Mouse (Mus musculus) kidney, embryonic 14.5 days (tissue): ENCODE results near the gene Dusp15. TPM values are rescaled to one million over a fixed set of nuclear protein-coding genes. Genes with fewer than 3 reads are reported as not detected.
A peak's percentile ranks its signal among the peaks of the same experiment; 100 is the strongest.

Experiments
- ATAC-seq: fragments of 200-750 bp; cut with Nextera tagmentation; 2 replicates; pipeline ENCODE4 v1.8.0; 2017; ENCODE audit warnings: moderate number of reproducible peaks, mild to moderate bottlenecking, moderate TSS enrichment, moderate library complexity; ENCODE audit not compliant: low FRiP score, low TSS enrichment
- H3K27ac ChIP-seq: fragments of 300-500 bp; sonication (generic); 2 replicates; pipeline ENCODE4 v1.5.1; 2014; ENCODE audit warnings: low read depth, mild to moderate bottlenecking, low read length, moderate library complexity, mixed read lengths
- H3K27me3 ChIP-seq: fragments of 300-500 bp; sonication (generic); 2 replicates; pipeline ENCODE4 v1.6.1; 2014; ENCODE audit warnings: mild to moderate bottlenecking, low read length; ENCODE audit not compliant: control insufficient read depth, insufficient read depth
- H3K36me3 ChIP-seq: fragments of 300-500 bp; sonication (generic); 2 replicates; pipeline ENCODE4 v1.6.1; 2014; ENCODE audit warnings: low read length, mixed read lengths; ENCODE audit not compliant: control insufficient read depth, insufficient read depth
- H3K4me1 ChIP-seq: fragments of 300-500 bp; sonication (generic); 2 replicates; pipeline ENCODE4 v1.6.1; 2014; ENCODE audit warnings: low read length, mixed read lengths; ENCODE audit not compliant: control insufficient read depth, insufficient read depth
- H3K4me2 ChIP-seq: fragments of 300-500 bp; sonication (generic); replicated peaks from 2 replicates; pipeline ENCODE4 v1.6.1; 2014; ENCODE audit warnings: low read depth, mild to moderate bottlenecking, low read length
- H3K4me3 ChIP-seq: fragments of 300-500 bp; sonication (generic); 2 replicates; pipeline ENCODE4 v1.5.1; 2014; ENCODE audit warnings: mild to moderate bottlenecking, low read length
- H3K9ac ChIP-seq: fragments of 300-500 bp; sonication (generic); 2 replicates; pipeline ENCODE4 v1.6.1; 2014; ENCODE audit warnings: low read depth, mild to moderate bottlenecking, low read length, moderate library complexity
- H3K9me3 ChIP-seq: fragments of 300-500 bp; sonication (generic); 2 replicates; pipeline ENCODE4 v1.6.1; 2016; ENCODE audit warnings: low read length; ENCODE audit not compliant: control insufficient read depth
- WGBS: fragments of 180-500 bp; shearing (Covaris S2); extraction: QIAGEN DNeasy Blood & Tissue Kit; methylation state at CpG from one replicate; pipeline ENCODE4 v1.1.7; 2014; 5-methylcytosine and 5-hydroxymethylcytosine counted together
- polyA plus RNA-seq: library from polyadenylated mRNA; unstranded; fragments of >200 nt; fragmentation: Nextera tagmentation; extraction: Ambion mirVana; gene quantifications from 2 replicates; pipeline ENCODE4 v1.2.1, GENCODE M21; 2014

Gene Dusp15
- 2.3 and 2.5 TPM in 2 replicates for polyA plus RNA-seq

DNA sequence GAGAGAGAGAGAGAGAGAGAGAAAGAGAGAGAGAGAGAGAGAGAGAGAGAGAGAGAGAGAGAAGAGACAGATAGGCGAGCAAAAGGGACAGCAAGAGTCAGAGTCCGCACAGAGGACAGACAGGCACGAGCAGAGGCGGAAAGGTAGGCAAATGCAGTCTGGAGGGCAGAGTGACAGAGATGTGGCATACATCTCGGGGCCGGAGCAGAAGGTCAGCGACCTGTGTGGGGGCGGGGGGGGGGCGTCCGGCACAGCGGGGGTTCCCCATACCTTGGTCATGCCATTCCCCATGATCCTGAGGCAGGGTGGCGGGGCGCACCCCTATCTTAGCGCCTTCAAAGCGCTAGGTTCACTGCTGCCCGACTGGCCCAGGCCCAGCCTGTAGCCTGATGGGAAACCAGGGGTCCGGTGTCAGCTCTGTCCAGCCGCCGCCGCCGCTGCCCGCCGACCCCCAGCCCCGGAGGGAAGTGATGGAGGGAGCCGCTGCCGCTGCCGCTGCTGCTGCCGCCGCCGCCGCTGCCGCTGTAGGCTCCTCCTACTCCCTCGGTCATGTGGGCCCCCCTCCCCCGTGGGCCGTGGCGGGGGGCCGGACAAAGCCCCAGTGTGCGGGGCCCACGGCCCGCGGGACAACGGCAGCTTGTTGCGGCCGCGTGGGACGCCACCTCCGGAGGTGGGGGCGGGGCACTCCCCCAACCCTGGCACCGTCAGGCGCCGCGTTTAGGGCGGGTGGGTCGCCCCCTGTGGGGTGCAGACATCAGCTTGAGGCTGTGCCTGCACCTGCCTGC lies at the start of gene Dusp15:
TSS of gene Dusp15 (minus strand) at position 634 of the 785 bp plus-strand sequence.
- Histone ChIP-seq H3K4me2 (peak within 1 kb of the TSS; percentile 100), H3K4me3 (peak within 1 kb of the TSS; percentile 74), H3K4me1 (peaks cover 4% of the 10 kb centered on the region; the same call in 1 of the 2 replicates), H3K27me3 (peaks cover 28% of the 10 kb centered on the region), H3K9ac (peak within 1 kb of the TSS; percentile 66), H3K9me3 (no peaks in the 10 kb centered on the region), H3K27ac (no peak within 1 kb of the TSS), H3K36me3 (no peaks in the 10 kb centered on the region)
- under 1% methylated on average over 41 of the region's 54 CpGs for WGBS
- ATAC-seq = peak; percentile 56

DNA sequence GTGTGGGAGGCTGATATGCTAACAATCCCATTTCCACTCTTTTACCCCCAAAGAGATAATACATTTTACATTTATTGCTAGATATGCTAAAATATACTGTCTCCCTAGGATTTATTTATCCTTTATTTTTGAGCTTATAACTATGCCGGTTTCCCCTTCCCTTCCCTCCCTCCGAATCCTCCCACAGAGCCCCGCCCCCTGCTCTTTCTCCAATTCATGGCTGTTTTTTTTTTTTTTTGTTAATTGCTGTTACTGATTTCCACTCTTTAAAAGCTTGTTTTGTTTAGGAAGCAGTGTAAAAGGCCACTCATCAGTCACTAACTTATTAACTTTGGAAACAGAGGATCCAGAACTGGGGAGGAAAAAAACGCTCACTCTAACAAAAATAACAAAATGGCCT lies 45.5 kb upstream of the Dusp15 start:
- ATAC-seq = no peak
- Histone ChIP-seq H3K27me3 (no peaks in the 10 kb centered on the region), H3K4me1 (no peaks in the 10 kb centered on the region), H3K36me3 (no peaks in the 10 kb centered on the region), H3K4me3 (no peak overlapping the region), H3K9ac (no peak overlapping the region), H3K9me3 (no peaks in the 10 kb centered on the region), H3K27ac (no peak overlapping the region), H3K4me2 (no peak overlapping the region)
- WGBS = 45% methylated on average over 4 of the region's 4 CpGs

GRCm38 (mm10) chr2:152991529-152991928 lies 40.0 kb upstream of the Dusp15 start:
- H3K4me3 ChIP-seq = no peak overlapping the region
- ATAC-seq = no peak
- no peak overlapping the region for H3K9ac ChIP-seq
- no peak overlapping the region for H3K27ac ChIP-seq
- H3K36me3 ChIP-seq = no peaks in the 10 kb centered on the region
- no peaks in the 10 kb centered on the region for H3K9me3 ChIP-seq
- no peak overlapping the region for H3K4me2 ChIP-seq
- no peaks in the 10 kb centered on the region for H3K27me3 ChIP-seq
- 82% methylated on average over 9 of the region's 9 CpGs for WGBS
- H3K4me1 ChIP-seq = no peaks in the 10 kb centered on the region

DNA sequence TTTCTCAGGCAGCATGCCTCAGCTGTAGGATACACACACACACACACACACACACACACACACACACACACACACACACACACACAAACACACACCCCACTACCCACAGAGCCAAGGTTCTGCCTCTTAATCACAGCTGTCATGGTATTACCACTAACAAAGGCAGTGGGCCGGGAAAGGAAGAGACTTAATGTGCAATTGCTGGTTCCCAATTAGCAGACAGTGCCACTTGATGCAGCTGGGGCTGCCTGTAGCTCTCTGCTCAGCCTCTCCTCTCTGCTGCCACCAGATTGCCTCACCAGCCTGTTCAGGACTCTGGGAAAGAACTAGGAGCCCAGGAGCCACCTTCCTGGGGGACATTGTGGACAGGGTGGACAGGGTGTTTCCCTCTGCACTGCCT lies 34.1 kb upstream of the Dusp15 start:
- no peak overlapping the region for H3K4me3 ChIP-seq
- H3K27ac ChIP-seq = no peak overlapping the region
- H3K4me1 ChIP-seq = no peaks in the 10 kb centered on the region
- no peak for ATAC-seq
- no peak overlapping the region for H3K9ac ChIP-seq
- 17% methylated on average over 1 of the region's 1 CpGs for whole genome bisulfite sequencing
- no peak overlapping the region for H3K4me2 ChIP-seq
- H3K9me3 ChIP-seq = no peaks in the 10 kb centered on the region
- no peaks in the 10 kb centered on the region for H3K36me3 ChIP-seq
- no peaks in the 10 kb centered on the region for H3K27me3 ChIP-seq

- ATAC-seq = no peak
- H3K4me1 ChIP-seq = no peaks in the 10 kb centered on the region
- no peak overlapping the region for H3K9ac ChIP-seq
- H3K9me3 ChIP-seq = no peaks in the 10 kb centered on the region
- H3K27me3 ChIP-seq = no peaks in the 10 kb centered on the region
- no peak overlapping the region for H3K4me3 ChIP-seq
- no peak overlapping the region for H3K4me2 ChIP-seq
- 71% methylated on average over 3 of the region's 3 CpGs for WGBS
- no peak overlapping the region for H3K27ac ChIP-seq
- H3K36me3 ChIP-seq = no peaks in the 10 kb centered on the region
Observed at GRCm38 (mm10) chr2:152976991-152977390, 25.5 kb upstream of the Dusp15 start.

- peaks cover 3% of the 10 kb centered on the region; the same call in 1 of the 2 replicates for H3K4me1 ChIP-seq
- H3K27ac ChIP-seq = no peak overlapping the region
- H3K4me2 ChIP-seq = no peak overlapping the region
- no peaks in the 10 kb centered on the region for H3K27me3 ChIP-seq
- H3K36me3 ChIP-seq = no peaks in the 10 kb centered on the region
- no peak overlapping the region for H3K9ac ChIP-seq
- ATAC-seq = no peak
- H3K9me3 ChIP-seq = no peaks in the 10 kb centered on the region
- no peak overlapping the region for H3K4me3 ChIP-seq
- 70% methylated on average over 4 of the region's 4 CpGs for WGBS
Observed at GRCm38 (mm10) chr2:152965555-152965954, 14.1 kb upstream of the Dusp15 start.

DNA sequence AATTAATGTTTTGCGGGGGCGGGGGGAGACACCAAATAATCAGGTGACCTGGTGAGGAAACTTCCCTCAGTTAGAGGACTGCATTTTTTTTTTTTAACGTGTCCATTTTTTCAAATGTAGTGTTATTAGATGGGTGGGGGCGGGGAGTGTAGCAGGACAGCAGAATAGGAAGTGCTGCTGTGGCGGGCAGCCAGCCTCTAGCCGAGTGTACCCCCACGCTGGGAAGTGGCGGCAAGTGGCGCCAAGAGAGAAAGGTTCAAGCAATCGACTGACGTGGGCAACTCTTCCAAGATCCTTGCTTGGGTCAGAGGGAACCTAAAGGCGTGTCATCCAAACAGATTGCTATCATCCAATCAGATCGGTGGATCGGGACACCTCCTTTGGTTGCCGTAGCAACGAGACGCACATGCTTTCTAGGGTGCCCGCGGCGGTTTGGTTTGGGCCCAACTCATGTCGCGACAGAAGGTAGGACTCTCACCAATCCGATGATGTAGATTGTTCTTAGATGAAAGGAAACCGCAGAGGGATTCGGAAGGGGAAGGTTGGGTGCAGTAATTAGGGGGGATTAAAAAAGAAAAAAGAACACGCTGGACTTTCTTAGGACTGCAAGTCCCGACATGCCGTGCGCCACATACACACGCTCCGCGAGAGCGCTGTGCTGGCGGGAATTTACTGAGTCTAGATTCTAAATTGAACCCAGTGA lies 10.7 kb upstream of the Dusp15 start, which contains the start of gene Ttll9:
TSS of gene Ttll9 (plus strand) at position 395 of the 703 bp plus-strand sequence.
- no peaks in the 10 kb centered on the region for H3K36me3 ChIP-seq
- WGBS = 2% methylated on average over 34 of the region's 34 CpGs
- peak; percentile 93 for ATAC-seq
- peak within 1 kb of the TSS; percentile 38 for H3K9ac ChIP-seq
- peak within 1 kb of the TSS; percentile 56 for H3K4me2 ChIP-seq
- no peaks in the 10 kb centered on the region for H3K9me3 ChIP-seq
- H3K27ac ChIP-seq = no peak within 1 kb of the TSS
- no peaks in the 10 kb centered on the region for H3K27me3 ChIP-seq
- peaks cover 3% of the 10 kb centered on the region; the same call in 1 of the 2 replicates for H3K4me1 ChIP-seq
- peak within 1 kb of the TSS; percentile 34 for H3K4me3 ChIP-seq

GRCm38 (mm10) chr2:152958116-152958515 lies 6.6 kb upstream of the Dusp15 start:
- Histone ChIP-seq H3K9me3 (no peaks in the 10 kb centered on the region), H3K27me3 (no peaks in the 10 kb centered on the region; the same call in 1 of the 2 replicates), H3K4me3 (no peak overlapping the region), H3K9ac (no peak overlapping the region), H3K4me1 (peaks cover 3% of the 10 kb centered on the region; the same call in 1 of the 2 replicates), H3K27ac (no peak overlapping the region), H3K36me3 (no peaks in the 10 kb centered on the region), H3K4me2 (no peak overlapping the region)
- WGBS = 79% methylated on average over 3 of the region's 3 CpGs
- ATAC-seq = no peak
